Mouse (Mus musculus) left cerebral cortex, postnatal 36 days (tissue): ENCODE measurements at regions not wholly inside any gene's neighbourhood (a gene's known extent, or its start where the extent isn't known, plus 50 kb on each side); places are given as distances from the start of the nearest gene placed in this dataset.

ENCODE experiments used
- DNase-seq, 2 experiments: peaks; one replicate each; pipeline ENCODE4 v3.0.0; 2021 to 2022; ENCODE audit warnings: low spot score in 2 of 2, mixed read lengths in 1 of 2
- intact Hi-C: fragments of 180-260 bp; cut with DNase I; formaldehyde crosslinking; loops from one replicate; pipeline ENCODE4 v1.15.1; 2025

DNA sequence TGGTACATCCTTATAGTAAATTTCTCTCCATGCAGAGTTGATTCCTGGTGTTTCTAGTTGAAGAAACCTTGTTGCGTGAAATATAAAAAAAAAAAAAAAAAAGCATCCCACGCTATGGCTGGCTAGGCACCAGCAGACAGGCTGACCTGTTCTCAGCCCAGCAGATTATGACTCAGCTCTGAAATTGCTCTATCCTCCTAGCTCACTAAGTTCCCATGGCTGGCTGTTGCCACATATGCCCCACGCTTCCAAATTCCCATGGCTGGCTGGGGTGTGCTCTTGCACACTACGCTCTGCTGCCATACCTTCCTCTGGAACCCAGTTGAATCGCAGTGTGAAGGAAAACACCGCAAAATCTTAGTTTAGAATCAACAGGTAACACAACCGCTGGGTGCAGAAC is 270.1 kb downstream of the Mid1ip1 start:
- intact Hi-C loops = no loop called here
- no peak for DNase-seq

DNA sequence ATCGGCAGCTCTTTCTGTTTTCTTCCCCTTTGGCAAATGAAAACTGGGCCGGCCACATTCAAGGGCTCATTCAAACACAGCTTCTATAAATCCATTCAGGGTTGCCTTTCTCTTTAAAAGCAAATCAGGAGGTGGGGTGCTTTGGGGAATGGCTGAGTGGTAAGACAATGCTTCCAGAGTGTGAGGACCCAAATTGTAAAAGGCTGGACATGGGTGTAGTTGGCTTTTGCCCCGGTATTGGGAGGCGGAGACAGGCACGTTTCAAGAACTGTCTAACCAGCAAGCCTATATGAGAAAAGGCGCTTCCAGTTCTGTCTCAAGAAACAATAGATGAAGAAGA is 277.0 kb downstream of the Mid1ip1 start:
- intact Hi-C loops = loop anchor here (10.0 kb wide), 1 partner anchor 277 kb away; the partner anchor contains the start of gene Mid1ip1
- no peak for DNase-seq

DNA sequence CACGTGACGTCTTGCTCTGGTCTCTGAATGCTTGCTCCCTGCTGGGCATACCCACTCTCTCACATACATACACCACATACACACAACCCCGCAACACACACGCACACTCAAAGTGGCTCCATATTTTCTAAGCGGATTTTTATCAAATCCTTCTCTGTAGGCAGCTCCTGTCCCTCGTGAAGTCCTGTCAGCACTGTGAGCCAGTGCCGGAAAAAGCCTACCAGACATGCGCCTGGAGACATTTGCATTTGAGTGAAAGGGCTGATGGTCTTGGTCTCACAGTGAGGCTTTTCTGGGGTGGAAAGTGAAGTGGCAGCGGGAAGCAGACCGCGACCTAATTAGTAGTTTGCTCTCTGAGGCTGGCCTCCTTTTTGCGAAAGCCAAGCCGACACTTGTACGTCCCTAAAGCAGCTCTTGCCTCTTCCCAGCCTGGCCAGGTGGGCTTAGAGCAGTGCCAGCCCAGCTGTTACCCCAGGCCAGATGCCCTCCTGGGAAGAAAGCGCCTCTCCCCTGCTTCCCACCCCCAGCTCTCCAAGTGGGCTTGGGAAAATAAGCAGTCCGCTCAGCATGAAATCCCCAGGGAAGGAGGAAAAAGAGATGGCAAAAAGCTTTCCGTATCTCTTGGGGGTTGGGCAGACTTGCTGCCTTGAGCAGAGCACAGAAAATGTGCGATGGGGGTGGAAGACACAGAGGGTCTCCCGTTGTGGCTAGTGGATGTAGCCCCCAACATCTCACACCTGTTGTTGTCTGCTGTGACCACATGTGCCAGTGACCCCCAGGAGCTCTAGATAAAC is 277.6 kb downstream of the Mid1ip1 start:
- intact Hi-C loops = loop anchor here (10.0 kb wide), 1 partner anchor 278 kb away; the partner anchor contains the start of gene Mid1ip1
- peak; percentile 38 to 45 for DNase-seq

DNA sequence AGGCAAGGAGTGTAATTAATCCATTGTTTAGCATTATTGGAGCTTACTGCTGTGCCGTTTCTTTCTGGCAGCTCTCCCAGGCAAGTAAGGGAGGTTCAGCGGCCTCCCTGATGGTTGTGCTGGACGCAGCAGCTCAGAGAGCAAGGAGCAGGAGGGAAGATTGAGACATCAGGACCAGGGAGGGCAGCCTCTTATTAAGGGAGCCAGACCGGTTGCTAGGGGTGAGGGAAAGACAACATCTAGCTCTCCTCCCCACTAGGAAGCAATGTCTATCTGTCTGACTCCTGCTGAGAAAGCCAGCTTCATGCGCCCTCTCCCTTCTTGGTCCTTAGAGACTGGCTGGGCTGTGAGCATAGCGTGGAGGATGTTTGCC is 278.2 kb downstream of the Mid1ip1 start:
- intact Hi-C loops = loop anchor here (10.0 kb wide), 1 partner anchor 278 kb away; the partner anchor contains the start of gene Mid1ip1
- DNase-seq = no peak

DNA sequence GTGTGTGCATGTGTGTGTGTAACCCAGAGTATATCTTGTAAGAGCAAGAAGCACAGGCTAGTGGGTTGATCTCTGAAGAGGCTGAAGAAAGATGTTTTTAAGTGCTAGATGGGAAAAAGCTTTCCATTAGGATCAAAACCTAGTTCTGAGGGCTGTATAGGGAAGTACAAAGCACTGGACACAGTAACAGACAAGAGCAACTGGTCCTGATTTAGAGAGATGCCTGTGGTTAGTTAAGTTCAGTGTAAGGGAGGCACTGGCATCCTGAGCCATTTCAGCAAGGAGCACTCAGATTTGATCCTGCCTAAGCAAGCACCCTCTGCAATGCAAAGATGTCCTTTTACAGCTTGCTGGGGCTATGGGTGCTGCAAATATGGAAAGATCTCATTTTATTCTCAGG is 280.1 kb downstream of the Mid1ip1 start:
- DNase-seq = no peak
- intact Hi-C loops = loop anchor here (10.0 kb wide), 1 partner anchor 280 kb away; the partner anchor contains the start of gene Mid1ip1

DNA sequence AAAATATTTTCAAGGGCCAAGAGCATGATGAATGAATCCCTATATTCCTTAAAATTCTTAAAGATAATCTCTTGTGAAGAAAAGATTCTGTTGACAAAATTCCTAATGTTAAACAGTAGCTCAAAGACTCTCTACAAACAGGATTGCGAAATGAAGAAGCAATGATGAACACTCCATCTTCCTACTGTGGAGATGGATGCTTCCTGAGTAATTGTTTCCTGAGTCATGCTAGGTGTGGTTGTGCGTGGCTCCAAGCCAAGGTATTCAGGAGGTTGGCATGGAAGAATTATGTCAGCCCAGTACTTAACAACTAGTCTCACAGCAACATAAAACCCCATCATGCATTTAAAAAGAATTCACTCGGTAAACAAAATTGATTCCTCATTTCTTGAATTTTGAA is 286.4 kb downstream of the Mid1ip1 start:
- no peak for DNase-seq
- intact Hi-C loops = no loop called here

DNA sequence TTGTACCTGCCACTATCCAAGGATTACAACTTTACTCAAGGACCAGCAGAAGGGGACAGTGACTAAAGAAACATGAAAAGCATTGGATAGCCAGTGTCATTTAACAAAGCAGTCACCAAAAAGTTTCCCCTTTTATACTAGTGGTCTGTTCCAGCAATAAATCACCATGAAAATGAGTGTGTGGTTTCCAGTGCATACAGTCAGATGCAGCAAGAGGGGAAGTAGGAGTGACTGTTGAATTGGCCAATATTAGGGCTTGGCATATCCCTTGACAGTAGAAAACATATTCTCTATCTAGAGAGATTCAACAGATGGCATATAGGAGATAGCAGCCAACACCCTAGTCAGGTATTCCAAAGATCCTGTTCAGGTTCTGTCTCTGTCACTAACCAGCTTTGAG is 259.8 kb upstream of the H2al1a start:
- no peak for DNase-seq
- intact Hi-C loops = no loop called here

DNA sequence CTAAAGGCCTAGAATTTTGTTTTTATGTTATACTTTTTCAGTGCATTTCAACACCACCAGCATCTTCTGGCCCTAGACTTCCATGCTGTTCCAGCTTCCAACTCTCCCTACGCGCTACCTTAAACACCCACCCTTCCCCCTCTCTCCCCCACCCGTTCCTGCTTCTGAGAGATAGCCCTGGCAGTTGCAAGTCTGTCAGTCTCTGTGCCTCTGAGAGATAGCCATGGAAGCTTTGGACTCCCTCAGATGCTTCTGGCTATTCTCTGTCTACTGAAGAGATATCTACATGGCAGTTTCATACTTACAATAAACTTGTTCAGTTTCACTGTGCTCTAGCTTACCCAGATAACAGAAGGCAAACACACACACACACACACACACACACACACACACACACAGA is 252.3 kb upstream of the H2al1a start:
- intact Hi-C loops = no loop called here
- no peak for DNase-seq

DNA sequence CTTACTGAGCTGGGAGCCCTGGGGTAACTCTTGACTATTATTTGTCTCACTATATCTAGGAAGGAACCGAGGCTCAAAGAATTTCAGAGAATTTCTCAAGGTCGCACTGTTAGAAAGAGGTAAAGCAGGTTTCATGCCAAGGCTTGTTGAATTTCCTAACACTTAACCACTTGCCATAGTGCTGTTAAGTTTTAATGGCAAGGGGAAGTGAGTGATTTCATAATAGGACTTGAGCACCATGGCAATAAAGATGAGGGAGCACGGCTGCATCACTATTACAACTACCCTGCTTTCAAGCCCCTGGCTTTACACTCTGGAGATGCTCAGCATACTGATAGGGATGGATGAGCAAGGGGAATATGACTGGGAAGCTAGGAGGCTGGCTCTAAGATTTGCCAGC is 216.9 kb upstream of the H2al1a start:
- DNase-seq = no peak
- intact Hi-C loops = no loop called here

DNA sequence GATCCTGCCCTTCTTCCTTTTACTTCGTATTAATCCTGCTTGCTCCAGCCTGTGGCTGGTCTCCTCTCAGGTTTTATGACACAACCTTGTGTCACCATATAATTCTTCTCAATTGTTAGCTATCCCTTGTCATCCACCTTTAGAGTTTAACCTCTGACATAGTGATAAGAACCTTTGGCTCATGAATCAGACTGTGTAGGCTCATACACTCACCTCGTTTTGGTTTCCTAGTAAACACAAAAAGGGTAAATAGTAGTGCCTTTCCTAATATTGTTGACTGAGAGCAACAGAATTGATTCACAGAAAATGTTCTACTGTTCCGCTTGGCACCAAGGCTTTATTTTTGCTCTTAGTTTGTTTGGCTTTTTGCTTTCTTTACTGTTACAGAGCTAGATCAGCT is 216.2 kb upstream of the H2al1a start:
- no peak for DNase-seq
- intact Hi-C loops = no loop called here

DNA sequence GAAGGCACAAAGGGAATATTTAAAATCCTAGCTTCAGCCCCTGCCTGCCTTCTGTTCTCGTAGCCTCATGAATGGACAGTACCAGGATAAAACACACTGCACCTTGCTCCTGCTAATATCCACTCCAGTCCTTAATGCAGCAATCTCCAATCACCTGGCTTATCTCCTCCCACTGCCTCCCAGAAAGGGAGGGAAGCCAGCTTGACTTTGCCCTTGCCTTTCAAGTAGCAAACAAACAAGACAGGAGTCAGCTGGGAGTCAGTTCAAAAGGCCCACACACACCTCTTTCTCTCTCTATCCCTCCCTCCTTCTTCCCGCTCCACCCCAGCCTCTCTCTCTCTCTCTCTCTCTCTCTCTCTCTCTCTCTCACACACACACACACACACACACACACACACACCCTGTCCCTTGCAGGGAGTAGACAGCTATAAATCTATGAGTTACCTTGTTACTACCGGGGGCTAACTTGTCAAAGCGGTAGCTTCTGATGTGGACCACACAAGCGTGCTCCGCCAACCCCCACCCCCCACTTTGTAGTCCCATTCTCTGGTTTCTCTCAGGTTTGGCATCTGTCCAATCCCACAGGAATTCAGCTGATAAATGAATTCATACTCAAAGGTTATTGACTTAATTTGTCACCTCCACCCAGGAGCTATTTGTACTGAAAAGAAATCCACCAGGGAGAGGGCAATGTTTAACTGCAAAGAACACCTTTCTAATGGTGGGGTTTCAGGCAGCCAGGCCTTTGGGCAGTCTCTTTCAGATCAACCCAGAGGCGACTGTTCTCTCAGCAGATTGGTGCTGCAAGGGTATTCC is 212.6 kb upstream of the H2al1a start:
- no peak for DNase-seq
- intact Hi-C loops = no loop called here

DNA sequence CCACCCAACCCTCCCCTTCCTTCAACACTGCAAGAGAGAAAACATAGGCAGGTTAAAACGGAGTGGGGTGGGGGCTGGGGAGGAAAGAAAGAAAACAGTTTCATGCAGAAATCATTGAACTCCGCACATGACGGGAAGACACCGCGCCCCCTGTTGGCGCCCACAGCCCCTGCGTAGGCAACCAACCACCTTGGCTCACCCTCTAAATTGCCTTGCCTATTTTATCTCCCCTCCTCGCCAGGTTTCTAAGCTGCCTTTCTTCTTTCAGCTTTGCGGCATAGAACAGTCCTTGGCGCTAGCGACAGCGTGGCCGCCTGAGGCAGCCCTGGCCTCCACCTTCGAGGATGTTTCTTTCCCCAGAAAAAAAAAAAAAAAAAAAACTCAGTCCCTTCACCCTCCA is 211.1 kb upstream of the H2al1a start:
- peak in 1 of 2 experiments; percentile 18 for DNase-seq
- intact Hi-C loops = no loop called here

DNA sequence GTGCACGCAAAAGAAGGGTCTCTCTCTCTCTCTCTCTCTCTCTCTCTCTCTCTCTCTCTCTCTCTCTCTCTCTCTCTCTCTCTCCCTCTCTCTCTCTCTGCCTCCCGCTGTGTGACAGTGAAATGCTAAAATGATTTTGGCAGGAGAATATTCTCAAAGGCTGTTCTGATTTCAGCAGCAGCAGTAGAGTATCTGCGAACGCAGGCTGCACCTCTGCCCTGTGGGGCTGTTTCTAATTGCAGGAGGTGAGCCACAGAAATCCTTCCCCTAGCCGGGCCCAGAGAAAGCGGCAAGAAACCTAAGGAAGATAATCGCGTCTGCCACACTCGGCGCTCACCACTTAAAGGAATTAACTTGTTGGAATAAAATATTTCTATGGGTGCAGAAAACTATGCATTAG is 210.6 kb upstream of the H2al1a start:
- intact Hi-C loops = no loop called here
- no peak for DNase-seq

DNA sequence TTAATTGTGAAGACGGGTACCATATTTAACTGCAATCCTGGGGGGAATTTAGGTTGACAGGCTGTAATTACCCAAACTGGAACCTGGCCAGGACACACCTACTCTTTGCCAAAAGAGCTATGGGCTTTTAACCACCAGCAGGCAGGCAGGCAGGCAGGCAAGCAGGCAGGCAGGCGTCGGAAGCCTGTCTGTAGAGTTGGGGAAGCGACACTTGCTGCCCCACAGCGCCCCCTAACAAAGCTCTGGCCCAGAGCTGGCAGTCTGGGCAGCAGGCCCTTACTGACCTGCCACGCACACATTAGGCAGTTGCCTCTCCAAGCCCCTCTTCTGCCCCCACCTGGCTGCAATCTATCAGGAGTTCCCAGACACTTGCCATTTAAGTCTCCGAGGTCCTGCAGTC is 208.6 kb upstream of the H2al1a start:
- intact Hi-C loops = no loop called here

DNA sequence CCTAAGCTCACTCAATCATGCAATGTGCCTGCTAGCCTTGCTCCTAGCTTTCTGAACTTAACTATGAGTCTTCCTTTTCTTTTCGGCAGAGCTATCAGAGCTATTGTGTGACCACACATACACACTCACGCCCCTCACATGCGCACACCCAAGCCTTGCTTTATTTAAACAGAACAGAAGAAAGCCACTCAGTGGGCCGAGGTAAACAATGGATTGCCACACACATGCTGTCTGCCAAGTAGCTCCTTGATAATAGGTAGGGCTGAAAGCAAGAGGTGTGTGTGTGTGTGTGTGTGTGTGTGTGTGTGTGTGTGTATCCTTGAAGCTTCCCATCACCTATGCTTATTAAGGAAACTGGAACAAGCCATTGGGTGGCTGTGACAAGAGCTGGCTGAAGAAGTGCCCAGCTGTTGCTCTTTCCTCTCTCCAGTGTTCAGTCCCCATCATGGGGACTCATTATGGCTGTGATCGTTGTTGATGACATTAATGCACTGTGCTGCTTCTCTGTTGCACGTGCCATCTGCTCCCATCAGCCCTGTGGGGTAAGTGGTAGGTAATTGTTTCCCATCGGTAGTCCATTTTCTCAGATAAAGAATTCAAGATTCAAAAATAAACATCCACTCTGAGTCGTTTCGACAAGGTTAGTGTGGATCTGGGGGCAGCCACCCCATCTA is 201.3 kb upstream of the H2al1a start:
- intact Hi-C loops = no loop called here
- DNase-seq = no peak

More for the DNA sequence above, 208.6 kb upstream of the H2al1a start:
- DNase-seq = no peak

DNA sequence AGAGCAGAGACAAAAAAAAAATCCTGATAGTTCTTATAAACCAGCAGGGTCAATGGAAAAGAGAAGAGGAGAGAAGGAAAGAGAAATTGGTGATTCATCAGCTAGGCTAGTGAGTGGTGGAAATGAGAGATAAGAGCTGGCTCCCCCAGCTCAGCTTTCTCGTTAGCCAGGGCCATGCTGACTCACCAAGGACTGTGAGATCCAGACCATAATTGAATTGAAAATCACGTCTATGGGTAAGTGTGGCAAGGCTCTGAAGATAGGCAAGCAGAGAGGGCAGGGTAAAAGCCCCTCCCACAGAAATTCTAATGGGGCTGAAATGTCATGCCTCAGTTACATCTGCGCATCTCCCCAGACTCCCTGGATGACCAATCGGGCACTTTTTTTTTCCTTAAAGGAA is 200.7 kb upstream of the H2al1a start:
- intact Hi-C loops = no loop called here
- no peak for DNase-seq

DNA sequence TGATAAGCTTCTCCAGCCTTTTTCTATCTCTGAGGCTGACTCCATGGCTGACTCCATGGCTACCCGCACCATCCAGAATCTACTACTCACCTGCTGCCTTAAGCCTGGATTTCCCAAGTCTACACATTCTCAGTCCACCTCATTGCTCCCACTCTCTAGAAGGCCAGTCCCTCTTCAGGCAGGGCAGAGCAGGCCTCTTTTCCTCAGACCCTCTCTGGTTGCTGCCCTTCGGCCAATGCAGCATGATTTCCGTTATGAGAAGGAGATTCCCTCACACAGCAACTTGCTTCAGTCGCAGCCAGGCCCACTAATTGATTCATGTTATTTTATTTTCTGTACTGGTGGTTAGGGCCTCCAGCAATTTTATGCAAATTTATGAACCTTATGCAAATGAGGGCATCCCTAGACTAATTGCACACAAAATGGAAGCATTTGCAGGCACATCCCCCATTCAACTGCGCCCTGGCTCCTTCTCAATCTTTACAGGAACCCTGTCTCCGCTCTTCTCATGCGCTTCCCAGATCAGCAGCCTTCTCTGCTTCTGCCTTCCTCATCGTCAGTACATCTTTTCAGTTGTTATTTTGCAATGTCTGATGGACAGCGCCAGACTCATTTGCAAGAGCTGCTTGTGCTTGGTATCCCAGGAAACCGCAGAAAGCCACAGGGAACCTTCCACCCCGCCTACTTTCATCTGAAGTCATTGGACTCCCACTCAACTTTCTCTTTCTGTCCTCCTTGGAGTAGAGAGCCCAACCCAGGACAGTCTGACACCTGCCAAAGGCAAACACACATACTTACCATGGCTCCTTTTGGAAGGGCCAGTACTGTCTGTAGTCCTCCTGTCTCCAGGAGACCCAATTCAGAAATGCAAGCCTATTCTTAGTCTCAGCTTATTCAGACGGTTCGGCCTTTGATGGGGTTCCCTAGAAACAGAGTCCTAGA is 199.6 kb upstream of the H2al1a start:
- peak; percentile 17 to 29 for DNase-seq
- intact Hi-C loops = no loop called here

DNA sequence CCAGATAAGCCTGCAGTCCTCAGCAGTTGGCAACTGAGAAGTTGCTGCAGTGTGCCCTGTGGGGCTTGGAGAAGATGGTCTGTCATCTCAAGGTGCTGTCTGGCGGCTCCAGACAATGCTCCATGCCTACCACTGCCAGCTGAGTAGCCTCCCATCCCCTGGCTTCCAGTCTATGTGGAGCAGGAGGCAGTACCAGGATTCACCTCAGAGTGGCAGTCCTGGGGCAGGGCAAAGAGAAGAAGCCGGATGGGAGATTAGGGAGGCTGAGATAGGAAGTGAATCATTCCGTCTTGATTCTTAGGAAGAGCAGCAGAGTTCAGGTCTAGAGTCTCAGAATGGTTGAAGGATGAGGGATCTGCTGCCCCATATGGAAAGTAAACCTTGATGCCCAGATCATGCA is 198.1 kb upstream of the H2al1a start:
- no peak for DNase-seq
- intact Hi-C loops = no loop called here

DNA sequence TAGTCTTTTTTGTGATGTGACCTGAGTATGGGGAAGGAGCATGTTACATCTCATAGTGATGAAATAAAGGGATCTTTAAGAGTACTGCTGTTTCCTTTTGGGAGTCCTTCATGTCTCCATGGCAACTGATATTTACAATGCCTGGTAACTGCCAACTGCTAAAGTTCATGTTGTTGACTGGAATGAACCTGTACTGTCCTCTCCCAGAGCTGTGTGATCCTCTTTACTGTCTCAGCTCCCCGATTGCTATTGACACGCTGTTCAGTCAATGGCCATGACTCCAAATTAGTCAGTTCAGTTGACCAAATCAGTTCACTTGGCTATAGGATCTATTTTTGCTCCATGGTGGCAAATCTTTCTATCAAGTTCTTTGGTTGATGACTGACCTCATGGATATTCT is 167.8 kb upstream of the H2al1a start:
- no peak for DNase-seq

More for the DNA sequence above, 167.8 kb upstream of the H2al1a start:
- intact Hi-C loops = no loop called here
